Mouse (Mus musculus) MEL-GATA-1-ER (cell line): ENCODE data around the gene Tssk3.
"Not testable (repeated sequence)": the region's sequence is repeated elsewhere in the genome, so short reads cannot be mapped to it uniquely, and the experiment has no call there.

Experiments used
- DNase-seq: peaks from one replicate; pipeline ENCODE4 v3.0.0-alpha.2; 2012; ENCODE audit warnings: low read depth; ENCODE audit errors: extremely low read depth

Tssk3 gene

DNA sequence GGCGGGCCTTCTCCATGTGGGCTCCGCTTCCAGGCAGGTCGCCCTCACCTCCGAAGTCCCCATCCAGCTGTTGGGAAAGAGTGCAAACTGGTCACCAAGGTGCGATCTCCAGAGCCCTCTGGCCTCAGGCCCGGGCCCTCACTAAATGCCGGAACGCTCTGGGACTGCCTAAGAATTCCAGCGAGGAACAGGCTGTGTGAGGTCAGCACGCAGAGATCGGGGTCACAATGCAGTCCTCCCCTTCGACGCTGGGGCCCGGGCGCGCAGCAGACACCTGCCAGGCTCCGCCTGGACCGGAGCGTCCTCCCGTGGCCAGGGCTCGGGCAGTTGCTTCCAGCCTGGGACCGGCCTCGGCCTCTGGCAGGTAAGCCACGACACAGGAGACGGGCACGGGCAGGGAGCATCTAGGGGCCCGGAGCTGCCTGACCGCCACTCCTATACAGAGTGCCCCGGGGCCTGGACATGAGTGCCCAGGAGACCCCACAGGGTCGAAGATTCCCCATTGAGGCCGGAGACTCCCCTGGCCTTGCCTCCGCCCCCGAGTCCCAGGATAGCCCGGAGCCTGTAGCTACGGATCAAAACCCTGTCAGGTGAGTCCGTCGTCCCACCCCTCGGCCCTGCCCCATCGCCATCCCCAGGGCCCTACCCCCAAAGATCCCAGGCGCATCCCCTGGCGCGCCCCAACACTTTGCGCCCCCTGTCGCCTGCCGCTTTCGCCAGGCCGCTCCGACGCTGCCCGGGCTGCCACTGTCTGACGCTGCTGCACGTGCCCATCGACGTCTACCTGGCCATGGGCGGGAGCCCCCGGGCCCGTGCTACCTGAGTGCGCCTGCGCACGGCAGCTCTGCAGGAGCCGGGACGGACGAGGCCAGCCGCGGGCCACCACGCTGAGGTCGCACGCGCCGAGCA lies at the start of gene Tssk3, which contains the start of gene Fam229a:
Tssk3 (minus strand) TSS at position 51 of the 909 bp plus-strand sequence.
Fam229a (plus strand) TSS at position 219 of the 909 bp plus-strand sequence.
- DNase-seq = no peak

DNA sequence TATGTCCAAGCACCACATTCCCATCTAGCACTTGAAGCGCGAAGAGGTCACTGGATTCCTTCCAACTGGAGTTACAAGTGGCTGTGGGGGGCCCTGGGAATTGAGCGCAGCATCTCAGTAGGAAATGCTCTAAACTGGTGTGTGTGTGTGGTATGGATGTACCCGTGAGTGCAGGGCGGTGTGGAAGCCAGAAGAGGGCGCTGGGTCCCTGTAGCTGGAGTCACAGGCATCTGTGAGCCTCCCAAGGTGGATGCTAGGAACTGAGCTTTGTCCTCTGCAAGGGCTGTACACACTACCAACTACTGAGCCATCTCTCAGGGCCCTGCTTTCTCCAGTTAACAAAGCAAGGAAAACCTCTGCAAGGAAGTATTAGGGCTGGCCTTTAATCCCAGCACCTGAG lies 49.2 kb upstream of the Tssk3 start:
- DNase-seq = no peak

DNA sequence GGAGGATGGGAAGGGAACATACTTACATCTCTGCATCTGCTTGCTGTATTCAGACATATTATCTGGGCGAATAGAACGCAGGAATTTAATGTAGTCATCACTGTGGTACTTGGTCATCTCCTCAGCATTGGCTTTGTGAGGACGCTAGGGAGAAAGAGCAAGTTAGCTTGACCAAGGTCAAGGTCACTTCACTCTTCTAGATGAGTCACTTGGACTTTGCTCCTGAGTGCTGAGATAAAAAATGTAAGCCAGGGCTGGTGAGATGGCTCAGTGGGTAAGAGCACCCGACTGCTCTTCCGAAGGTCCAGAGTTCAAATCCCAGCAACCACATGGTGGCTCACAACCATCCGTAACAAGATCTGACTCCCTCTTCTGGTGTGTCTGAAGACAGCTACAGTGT lies 38.1 kb upstream of the Tssk3 start:
- not testable (repeated sequence) for DNase-seq

DNA sequence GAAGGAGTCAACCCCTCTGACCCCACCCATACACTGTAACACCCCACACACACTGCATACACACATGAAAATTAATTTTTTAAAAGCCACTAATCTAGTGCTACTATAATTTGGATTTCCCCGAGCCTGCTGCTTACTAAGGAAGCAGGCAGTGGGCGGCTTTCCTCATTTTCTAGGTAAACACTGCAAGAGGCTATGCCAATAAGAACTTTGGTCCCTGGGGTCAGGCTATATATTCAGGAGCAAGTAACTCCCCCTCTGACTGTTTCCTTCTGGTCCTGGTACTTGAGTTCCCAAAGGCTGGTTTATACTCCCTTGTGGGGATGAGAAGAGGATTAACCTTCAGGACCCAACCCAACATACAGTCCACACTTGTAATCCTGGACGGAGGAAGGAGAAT lies 35.1 kb upstream of the Tssk3 start:
- no peak for DNase-seq

DNA sequence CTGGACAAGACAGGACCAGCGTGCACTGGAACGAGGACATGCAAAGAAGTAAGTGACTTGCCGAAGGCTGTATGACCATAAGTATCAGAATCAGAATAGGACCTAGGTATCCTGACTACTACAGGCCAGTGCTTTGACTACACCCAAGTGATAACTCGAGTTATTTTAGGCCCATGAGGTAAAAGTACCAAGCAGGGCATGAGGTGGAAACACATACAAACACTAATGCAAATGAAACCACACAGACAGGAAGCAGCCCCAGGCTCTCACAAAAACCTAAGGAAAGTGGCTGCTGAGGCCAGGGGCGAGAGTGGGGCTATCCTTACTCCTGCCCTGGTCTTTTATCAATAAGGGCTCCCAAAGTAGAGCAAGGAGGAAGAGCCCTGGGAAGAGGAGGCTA lies 34.5 kb upstream of the Tssk3 start:
- no peak for DNase-seq

DNA sequence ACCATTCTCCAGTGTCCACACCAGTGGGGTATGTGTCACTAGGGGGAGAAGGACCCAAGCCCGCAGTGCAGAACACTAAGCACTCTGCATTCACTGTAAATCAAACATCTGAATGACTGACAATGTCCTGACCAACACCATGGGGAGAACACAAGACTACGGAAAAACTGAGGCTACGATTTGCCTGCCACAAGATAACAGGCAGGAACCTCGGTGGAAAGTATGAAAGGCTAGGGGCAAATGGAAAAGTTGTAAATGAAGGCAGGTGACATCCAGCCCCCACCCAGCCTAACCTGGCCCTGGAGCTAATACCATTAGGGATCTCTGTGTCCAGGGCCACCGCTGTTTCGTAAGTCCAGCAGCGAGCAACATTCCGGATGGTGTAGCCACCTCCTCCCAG lies 27.7 kb upstream of the Tssk3 start:
- DNase-seq = no peak

GRCm38 (mm10) chr4:129516925-129517324 lies 26.1 kb upstream of the Tssk3 start:
- no peak for DNase-seq

- no peak for DNase-seq
Measured at GRCm38 (mm10) chr4:129514300-129514898, 23.6 kb upstream of the Tssk3 start.

DNA sequence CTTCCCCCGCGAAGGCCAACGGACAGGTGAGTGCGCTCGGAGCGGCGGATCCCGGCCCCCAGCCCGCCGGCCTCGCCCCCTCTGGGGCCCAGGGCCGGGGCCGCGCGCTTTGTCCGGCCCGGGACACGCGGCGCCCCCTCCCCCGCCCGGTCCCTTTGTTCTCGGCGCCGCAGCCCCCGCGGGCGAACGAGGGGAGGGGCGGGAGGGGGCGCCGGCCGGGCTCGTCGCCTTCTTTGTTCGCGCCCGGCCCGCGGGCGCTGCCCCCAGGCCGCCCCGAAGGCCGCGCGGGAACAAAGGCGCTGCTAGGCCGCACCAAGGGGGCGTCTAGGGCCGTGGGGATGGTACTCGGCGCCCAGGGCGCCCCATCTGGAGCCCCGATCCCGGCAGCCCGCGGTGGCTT lies 23.1 kb upstream of the Tssk3 start:
- no peak for DNase-seq

DNA sequence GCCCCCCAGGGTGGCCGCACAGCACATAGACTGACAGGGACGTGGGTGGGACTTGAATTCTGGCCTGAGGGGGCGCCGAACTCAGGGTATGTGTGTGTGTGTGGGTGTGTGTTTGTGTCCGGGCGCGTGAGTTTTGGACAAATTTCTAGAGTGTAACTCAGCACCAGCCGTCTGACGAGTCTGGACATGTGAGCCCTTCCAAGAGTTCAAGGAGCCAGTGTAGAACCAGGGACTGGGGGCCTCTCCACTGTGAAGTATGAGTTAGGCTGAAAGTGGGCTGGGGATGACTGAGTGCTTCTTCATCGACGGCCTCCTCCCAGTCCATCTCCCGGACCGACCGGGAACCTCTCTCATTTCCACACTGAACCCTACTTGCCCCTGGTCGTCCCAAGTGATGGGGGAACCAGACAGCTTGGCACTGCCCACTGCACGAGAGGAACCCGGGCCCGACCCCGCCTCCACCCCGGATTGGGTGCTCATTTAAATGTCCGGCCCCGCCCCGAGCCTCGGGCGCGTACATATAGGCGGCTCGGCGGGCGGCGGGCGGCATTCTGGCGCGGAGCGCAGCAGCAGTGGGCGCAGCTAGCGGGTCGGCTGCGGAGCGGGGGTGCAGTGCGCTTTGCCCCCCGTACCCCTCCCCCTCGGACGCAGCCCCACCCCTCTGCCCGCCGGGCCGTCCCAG lies 22.4 kb upstream of the Tssk3 start, which contains the start of gene Marcksl1:
Marcksl1 (plus strand) TSS at position 496 of the 682 bp plus-strand sequence.
- DNase-seq = peak; percentile 32

GRCm38 (mm10) chr4:129511413-129512096 lies 20.7 kb upstream of the Tssk3 start:
- DNase-seq = no peak

- DNase-seq = no peak
Measured at GRCm38 (mm10) chr4:129510723-129511412, 20.0 kb upstream of the Tssk3 start.

DNA sequence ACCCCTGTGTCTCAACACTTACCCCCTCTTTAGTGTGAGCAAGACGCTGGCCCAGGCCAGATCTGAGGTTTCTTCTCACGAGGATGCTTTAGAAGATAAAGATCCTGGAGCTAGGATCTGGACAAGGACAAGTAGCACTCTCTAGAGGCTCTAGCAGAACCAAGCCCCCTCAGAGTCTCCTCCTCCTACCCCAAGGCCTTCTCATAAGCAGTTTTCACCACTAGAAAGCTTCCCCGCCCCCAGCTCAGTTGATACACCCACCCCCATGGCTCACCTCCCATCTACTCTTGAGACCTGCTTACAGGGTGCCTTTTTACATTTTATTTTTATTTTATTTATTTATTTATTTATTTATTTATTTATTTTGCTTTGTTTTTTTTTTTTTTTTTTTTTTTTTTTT lies 18.8 kb upstream of the Tssk3 start:
- no peak for DNase-seq

DNA sequence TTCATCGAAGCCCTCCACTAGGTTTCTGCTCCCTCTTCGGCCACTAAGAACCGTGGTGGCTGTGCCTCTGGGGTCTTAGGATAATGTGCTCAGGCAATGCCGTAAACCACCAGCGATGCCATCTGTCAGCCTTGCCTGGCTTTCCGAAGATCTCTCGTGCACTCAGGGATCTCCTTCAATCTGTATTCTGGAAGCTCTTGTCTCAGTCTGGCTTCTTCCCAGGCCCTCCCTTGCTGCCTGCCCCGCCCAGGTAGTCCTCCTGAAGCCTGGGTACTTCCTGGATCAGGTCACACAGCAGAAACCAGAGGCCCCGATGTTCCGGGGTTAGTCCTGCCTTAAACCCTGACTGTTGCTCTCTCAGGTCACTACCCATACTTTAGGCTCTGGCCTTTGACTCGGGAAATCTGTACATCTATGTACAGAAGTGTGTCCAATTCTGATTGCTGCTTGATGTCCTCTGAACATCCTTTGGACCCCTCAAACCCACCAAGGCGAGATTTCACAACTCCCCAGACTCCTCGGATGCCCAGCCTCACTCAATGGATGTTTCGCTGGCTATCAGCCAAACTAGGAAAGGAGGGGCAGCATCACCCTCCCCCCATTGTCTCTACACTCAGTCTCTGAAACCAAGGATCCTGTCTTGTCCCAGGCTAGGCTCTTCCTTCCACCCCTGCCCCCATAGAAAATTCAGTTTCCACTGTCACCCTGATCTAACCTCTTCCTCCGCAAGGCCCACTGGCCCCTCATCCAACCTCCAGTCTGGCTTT lies 18.2 kb upstream of the Tssk3 start:
- no peak for DNase-seq

DNA sequence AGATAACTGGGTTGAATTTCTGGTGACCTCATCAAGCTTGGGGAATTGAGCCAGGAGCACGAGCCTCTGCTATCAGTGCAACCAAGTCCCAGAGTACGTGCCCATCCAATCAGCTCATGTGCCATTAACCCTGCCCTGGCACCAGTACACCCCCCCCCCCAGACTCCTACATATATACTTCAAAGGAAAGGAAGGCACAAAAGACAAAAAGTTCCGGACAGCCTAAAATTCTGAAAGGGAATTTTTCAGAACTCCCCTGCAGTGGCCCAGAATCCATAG lies 17.4 kb upstream of the Tssk3 start:
- DNase-seq = no peak

GRCm38 (mm10) chr4:129507434-129508236 lies 16.8 kb upstream of the Tssk3 start:
- DNase-seq = no peak

DNA sequence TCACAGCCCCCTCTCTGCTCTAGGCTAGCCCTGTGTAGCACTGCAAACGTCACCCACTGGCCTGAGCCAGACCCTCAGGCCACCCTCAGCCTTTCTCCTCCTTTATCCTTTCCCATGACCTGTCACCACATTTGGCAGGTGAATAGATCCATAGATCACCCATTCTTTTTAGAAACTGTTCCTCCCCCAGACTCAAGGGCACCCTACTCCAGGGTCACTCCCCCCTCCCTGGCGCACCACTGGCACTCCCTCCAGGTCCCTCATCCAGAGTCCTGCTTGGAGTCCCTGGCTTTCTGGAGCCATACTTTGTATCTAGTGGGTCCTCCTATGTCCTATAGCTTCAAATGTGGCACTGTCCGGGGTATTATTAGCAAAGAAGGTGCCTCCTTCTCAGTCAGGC lies 14.7 kb upstream of the Tssk3 start:
- no peak for DNase-seq

- DNase-seq = no peak
Measured at GRCm38 (mm10) chr4:129502901-129503444, 12.2 kb upstream of the Tssk3 start.

GRCm38 (mm10) chr4:129502327-129502888 lies 11.6 kb upstream of the Tssk3 start:
- DNase-seq = no peak
